Mouse (Mus musculus) forebrain, postnatal 0 days (tissue): ENCODE results near the gene Npr1. TPM values are rescaled to one million over a fixed set of nuclear protein-coding genes. Genes with fewer than 3 reads are reported as not detected.
A peak's percentile ranks its signal among the peaks of the same experiment; 100 is the strongest.

Experiments used
- ATAC-seq: fragments of 200-750 bp; cut with Nextera tagmentation; 2 replicates; pipeline ENCODE4 v1.8.0; 2017; ENCODE audit warnings: mild to moderate bottlenecking, moderate library complexity
- DNase-seq: peaks from one replicate; pipeline ENCODE4 v3.0.0-alpha.2; 2015
- H3K27ac ChIP-seq: fragments of 300-500 bp; sonication (generic); 2 replicates; pipeline ENCODE4 v1.5.1; 2014; ENCODE audit warnings: low read depth, mild to moderate bottlenecking, antibody characterized with exemption, low read length, moderate library complexity, mixed read lengths
- H3K27me3 ChIP-seq: fragments of 300-500 bp; sonication (generic); 2 replicates; pipeline ENCODE4 v1.6.1; 2014; ENCODE audit warnings: mild to moderate bottlenecking, low read length, mixed read lengths; ENCODE audit not compliant: insufficient read depth
- H3K36me3 ChIP-seq: fragments of 300-500 bp; sonication (generic); 2 replicates; pipeline ENCODE4 v1.6.1; 2014; ENCODE audit warnings: mild to moderate bottlenecking, moderate library complexity; ENCODE audit not compliant: insufficient read depth
- H3K4me1 ChIP-seq: fragments of 300-500 bp; sonication (generic); 2 replicates; pipeline ENCODE4 v1.6.1; 2014; ENCODE audit warnings: antibody characterized with exemption; ENCODE audit not compliant: insufficient read depth
- H3K4me2 ChIP-seq: fragments of 300-500 bp; sonication (generic); 2 replicates; pipeline ENCODE4 v1.6.1; 2014; ENCODE audit warnings: low read depth, mild to moderate bottlenecking, moderate library complexity
- H3K4me3 ChIP-seq: fragments of 300-500 bp; sonication (generic); 2 replicates; pipeline ENCODE4 v1.5.1; 2014; ENCODE audit warnings: low read depth, low read length, mixed read lengths
- H3K9ac ChIP-seq: fragments of 300-500 bp; sonication (generic); 2 replicates; pipeline ENCODE4 v1.6.1; 2014; ENCODE audit warnings: mild to moderate bottlenecking
- H3K9me3 ChIP-seq: fragments of 300-500 bp; sonication (generic); 2 replicates; pipeline ENCODE4 v1.6.1; 2016; ENCODE audit warnings: low read length
- CTCF ChIP-seq: sonication (generic); IDR thresholded peaks from 2 replicates; pipeline ENCODE4 v1.5.1; 2016; ENCODE audit warnings: antibody characterized with exemption, control low read depth, low read depth
- WGBS: fragments of 180-500 bp; shearing (Covaris S2); extraction: QIAGEN DNeasy Blood & Tissue Kit; methylation state at CpG from one replicate; pipeline ENCODE4 v1.1.7; 2014; 5-methylcytosine and 5-hydroxymethylcytosine counted together
- polyA plus RNA-seq: library from polyadenylated mRNA; unstranded; fragments of >200 nt; fragmentation: Nextera tagmentation; extraction: Ambion mirVana; gene quantifications from 2 replicates; pipeline ENCODE4 v1.2.1, GENCODE M21; 2015
- total RNA-seq: library from RNA; depleted of rRNA; stranded (reverse); fragments of >200 nt; gene quantifications from 2 replicates; pipeline ENCODE4 v1.2.3, GENCODE M21; 2014

Npr1 gene
- total and polyA plus RNA-seq, 2 experiments from 2014 or later: 1.7 to 2.7 TPM

- TF ChIP-seq CTCF: no peak
- Histone ChIP-seq H3K27me3 (peaks cover 28% of the 10 kb centered on the region), H3K36me3 (no peaks in the 10 kb centered on the region), H3K4me2 (peak overlapping the region; percentile 97), H3K4me1 (no peaks in the 10 kb centered on the region), H3K9ac (peak overlapping the region; percentile 48; the same call in 1 of the 2 replicates), H3K9me3 (no peaks in the 10 kb centered on the region), H3K4me3 (peak overlapping the region; percentile 48), H3K27ac (no peak overlapping the region)
- WGBS: 11% methylated on average over 37 of the region's 37 CpGs
- ATAC-seq (peak; percentile 23; the same call in 1 of the 2 replicates), DNase-seq (no peak)
Observed at GRCm38 (mm10) chr3:90464552-90465080, 1.1 kb downstream of the Npr1 start.

GRCm38 (mm10) chr3:90462579-90462978 is 3.1 kb downstream of the Npr1 start:
- H3K9ac ChIP-seq: no peak overlapping the region
- 31% methylated on average over 7 of the region's 7 CpGs for WGBS
- ATAC-seq (no peak), DNase-seq (no peak)
- no peaks in the 10 kb centered on the region for H3K4me1 ChIP-seq
- H3K9me3 ChIP-seq: no peaks in the 10 kb centered on the region
- no peak overlapping the region for H3K4me3 ChIP-seq
- H3K27ac ChIP-seq: no peak overlapping the region
- peaks cover 28% of the 10 kb centered on the region for H3K27me3 ChIP-seq
- H3K4me2 ChIP-seq: no peak overlapping the region
- no peak for TF ChIP-seq CTCF
- no peaks in the 10 kb centered on the region for H3K36me3 ChIP-seq

GRCm38 (mm10) chr3:90461935-90462334 is 3.7 kb downstream of the Npr1 start:
- Histone ChIP-seq H3K27me3 (peaks cover 28% of the 10 kb centered on the region), H3K27ac (no peak overlapping the region), H3K4me1 (no peaks in the 10 kb centered on the region), H3K9me3 (no peaks in the 10 kb centered on the region), H3K4me2 (no peak overlapping the region), H3K36me3 (no peaks in the 10 kb centered on the region), H3K4me3 (no peak overlapping the region), H3K9ac (no peak overlapping the region)
- DNase-seq (no peak), ATAC-seq (no peak)
- 92% methylated on average over 3 of the region's 3 CpGs for WGBS
- no peak for TF ChIP-seq CTCF

- Histone ChIP-seq H3K9me3 (no peaks in the 10 kb centered on the region), H3K4me1 (no peaks in the 10 kb centered on the region), H3K27me3 (peaks cover 21% of the 10 kb centered on the region), H3K27ac (no peak overlapping the region), H3K36me3 (no peaks in the 10 kb centered on the region), H3K4me2 (no peak overlapping the region), H3K9ac (no peak overlapping the region), H3K4me3 (no peak overlapping the region)
- WGBS: 73% methylated on average over 5 of the region's 5 CpGs
- TF ChIP-seq CTCF: no peak
- ATAC-seq (no peak), DNase-seq (no peak)
Observed at GRCm38 (mm10) chr3:90460315-90460714, 5.4 kb downstream of the Npr1 start.

GRCm38 (mm10) chr3:90459727-90460126 is 5.9 kb downstream of the Npr1 start:
- Histone ChIP-seq H3K9ac (no peak overlapping the region), H3K27ac (no peak overlapping the region), H3K4me1 (no peaks in the 10 kb centered on the region), H3K4me3 (no peak overlapping the region), H3K4me2 (no peak overlapping the region), H3K36me3 (no peaks in the 10 kb centered on the region), H3K9me3 (no peaks in the 10 kb centered on the region), H3K27me3 (peaks cover 16% of the 10 kb centered on the region)
- ATAC-seq: no peak
- WGBS: 75% methylated on average over 9 of the region's 9 CpGs
- no peak for TF ChIP-seq CTCF
- no peak for DNase-seq

GRCm38 (mm10) chr3:90454931-90455330 is 10.7 kb downstream of the Npr1 start:
- Histone ChIP-seq H3K27ac (no peak overlapping the region), H3K9me3 (no peaks in the 10 kb centered on the region), H3K27me3 (no peaks in the 10 kb centered on the region), H3K36me3 (no peaks in the 10 kb centered on the region), H3K4me3 (no peak overlapping the region), H3K9ac (no peak overlapping the region), H3K4me2 (no peak overlapping the region), H3K4me1 (no peaks in the 10 kb centered on the region)
- no peak for TF ChIP-seq CTCF
- no peak for DNase-seq
- WGBS: 87% methylated on average over 14 of the region's 14 CpGs
- ATAC-seq: no peak

- H3K9me3 ChIP-seq: no peaks in the 10 kb centered on the region
- no peaks in the 10 kb centered on the region for H3K36me3 ChIP-seq
- H3K27me3 ChIP-seq: no peaks in the 10 kb centered on the region
- H3K27ac ChIP-seq: no peak overlapping the region
- H3K4me2 ChIP-seq: no peak overlapping the region
- ATAC-seq: no peak
- no peak for DNase-seq
- H3K4me3 ChIP-seq: no peak overlapping the region
- 63% methylated on average over 10 of the region's 10 CpGs for WGBS
- no peak overlapping the region for H3K9ac ChIP-seq
- TF ChIP-seq CTCF: no peak
- 0 out of 2 replicates have a peak, but pooled peaks cover 5% of the 10 kb centered on the region for H3K4me1 ChIP-seq
Observed at GRCm38 (mm10) chr3:90451396-90452095, 14.1 kb downstream of the Npr1 start.
